8 mouse cellular contexts compared by ENCODE assay signal in the genomic region with DNA sequence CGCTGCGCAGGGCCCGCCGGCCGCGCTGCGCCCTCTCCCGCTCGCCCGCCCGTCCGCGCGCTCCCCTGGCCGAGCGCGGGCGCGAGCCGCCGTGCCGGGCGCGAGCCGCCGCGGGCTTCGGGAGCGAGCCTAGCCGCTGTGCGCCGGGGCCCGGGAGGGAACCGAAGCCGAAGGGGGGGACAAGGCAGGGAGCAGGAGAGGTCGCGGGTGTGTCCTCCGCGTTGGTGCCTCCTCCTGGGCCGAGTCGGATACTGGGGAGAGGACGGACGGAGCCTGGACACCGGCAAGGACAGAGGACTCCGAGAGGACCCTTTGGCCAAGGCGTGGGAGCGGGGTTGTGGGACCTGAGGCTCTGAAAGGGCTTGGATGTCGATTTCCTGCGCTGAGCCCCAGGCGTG. TPM values are rescaled to one million over a fixed set of nuclear protein-coding genes. Genes with fewer than 3 reads are reported as not detected.
DNase-seq lines count a peak whose midpoint lies in the region; ATAC-seq and TF ChIP-seq lines count a peak whose summit lies in the region.

A gene (minus strand): TSS at position 57 of the 398 bp plus-strand sequence.

- H3K9ac ChIP-seq in kidney, embryonic 16.5 days (replicated peaks; ENCODE audit: low read length), result peak within 1 kb of the TSS; percentile 68
- peak within 1 kb of the TSS; percentile 63 for H3K9ac ChIP-seq in forebrain, embryonic 11.5 days (ENCODE audit: low read length)
- peak within 1 kb of the TSS; percentile 54 for H3K9ac ChIP-seq in intestine, embryonic 15.5 days
- H3K9ac ChIP-seq in liver, embryonic 13.5 days, result no peak within 1 kb of the TSS

- peaks cover 52% of the 10 kb centered on the region for H3K27me3 ChIP-seq in kidney, embryonic 16.5 days (ENCODE audit: insufficient read depth, low read length)
- H3K27me3 ChIP-seq in forebrain, embryonic 11.5 days (ENCODE audit: control insufficient read depth, insufficient read depth, low read length), result peaks cover 38% of the 10 kb centered on the region
- peaks cover 39% of the 10 kb centered on the region for H3K27me3 ChIP-seq in intestine, embryonic 15.5 days (replicated peaks)
- H3K27me3 ChIP-seq in liver, embryonic 13.5 days, result peaks cover 54% of the 10 kb centered on the region

- TF ChIP-seq CTCF in bone marrow, adult 2 months (IDR thresholded peaks at IDR 0.05; ENCODE audit: control insufficient read depth, insufficient read depth, low read length), result no peak

- H3K36me3 ChIP-seq in kidney, embryonic 16.5 days (ENCODE audit: insufficient read depth, low read length), result no peaks in the 10 kb centered on the region
- H3K36me3 ChIP-seq in forebrain, embryonic 11.5 days (ENCODE audit: control insufficient read depth, insufficient read depth, low read length), result no peaks in the 10 kb centered on the region
- H3K36me3 ChIP-seq in intestine, embryonic 15.5 days, result no peaks in the 10 kb centered on the region
- H3K36me3 ChIP-seq in liver, embryonic 13.5 days, result no peaks in the 10 kb centered on the region

- H3K4me1 ChIP-seq in kidney, embryonic 16.5 days (ENCODE audit: insufficient read depth, low read length), result 0 out of 2 replicates have a peak, but pooled peaks cover 6% of the 10 kb centered on the region
- no peaks in the 10 kb centered on the region for H3K4me1 ChIP-seq in bone marrow, adult 2 months (ENCODE audit: control insufficient read depth, insufficient read depth, low read length)
- H3K4me1 ChIP-seq in forebrain, embryonic 11.5 days (replicated peaks; ENCODE audit: control insufficient read depth, insufficient read depth, low read length), result peaks cover 3% of the 10 kb centered on the region; the same call in 1 of the 2 replicates
- H3K4me1 ChIP-seq in intestine, embryonic 15.5 days (replicated peaks), result 0 out of 2 replicates have a peak, but pooled peaks cover 7% of the 10 kb centered on the region
- no peaks in the 10 kb centered on the region for H3K4me1 ChIP-seq in liver, embryonic 13.5 days (replicated peaks)

- H3K27ac ChIP-seq in kidney, embryonic 16.5 days (ENCODE audit: low read length), result no peak within 1 kb of the TSS
- H3K27ac ChIP-seq in bone marrow, adult 2 months (ENCODE audit: control insufficient read depth, insufficient read depth, low read depth, low read length, poor library complexity), result no peak within 1 kb of the TSS
- 0 out of 2 replicates have a peak within 1 kb of the TSS, but pooled peaks have one; percentile 4 for H3K27ac ChIP-seq in forebrain, embryonic 11.5 days (ENCODE audit: low read depth, low read length)
- H3K27ac ChIP-seq in intestine, embryonic 15.5 days, result no peak within 1 kb of the TSS
- no peak within 1 kb of the TSS for H3K27ac ChIP-seq in liver, embryonic 13.5 days

- no peak for TF ChIP-seq POLR2A in bone marrow, adult 2 months (IDR thresholded peaks at IDR 0.05; ENCODE audit: borderline replicate concordance, control insufficient read depth, low read depth, low read length)

- peak within 1 kb of the TSS; percentile 100 for H3K4me2 ChIP-seq in kidney, embryonic 16.5 days (replicated peaks; ENCODE audit: low read depth, low read length)
- peak within 1 kb of the TSS; percentile 98 for H3K4me2 ChIP-seq in forebrain, embryonic 11.5 days (ENCODE audit: low read depth, low read length, severe bottlenecking)
- H3K4me2 ChIP-seq in intestine, embryonic 15.5 days (replicated peaks), result peak within 1 kb of the TSS; percentile 99
- H3K4me2 ChIP-seq in liver, embryonic 13.5 days, result peak within 1 kb of the TSS; percentile 59

- peak within 1 kb of the TSS; percentile 66 for H3K4me3 ChIP-seq in kidney, embryonic 16.5 days (ENCODE audit: low read length)
- H3K4me3 ChIP-seq in bone marrow, adult 2 months (replicated peaks; ENCODE audit: control insufficient read depth, low read depth, low read length), result peak within 1 kb of the TSS; percentile 2
- peak within 1 kb of the TSS; percentile 60 for H3K4me3 ChIP-seq in forebrain, embryonic 11.5 days (ENCODE audit: low read depth, low read length)
- H3K4me3 ChIP-seq in intestine, embryonic 15.5 days (replicated peaks), result peak within 1 kb of the TSS; percentile 63
- peak within 1 kb of the TSS; percentile 44 for H3K4me3 ChIP-seq in liver, embryonic 13.5 days (replicated peaks)

- H3K9me3 ChIP-seq in kidney, embryonic 16.5 days (ENCODE audit: low read length), result no peaks in the 10 kb centered on the region
- no peaks in the 10 kb centered on the region for H3K9me3 ChIP-seq in forebrain, embryonic 11.5 days (ENCODE audit: control insufficient read depth, low read length)
- H3K9me3 ChIP-seq in intestine, embryonic 15.5 days, result no peaks in the 10 kb centered on the region
- no peaks in the 10 kb centered on the region for H3K9me3 ChIP-seq in liver, embryonic 13.5 days (replicated peaks)

- WGBS in kidney, embryonic 16.5 days, result under 1% methylated on average over 31 of the region's 50 CpGs
- WGBS in bone marrow, adult 2 months, result 7% methylated on average over 50 of the region's 50 CpGs
- WGBS in forebrain, embryonic 11.5 days, result under 1% methylated on average over 49 of the region's 50 CpGs
- WGBS in intestine, embryonic 15.5 days, result under 1% methylated on average over 38 of the region's 50 CpGs
- WGBS in liver, embryonic 13.5 days (ENCODE audit: insufficient replicate concordance), result 1% methylated on average over 24 of the region's 50 CpGs

- peak; percentile 84 for ATAC-seq in kidney, embryonic 16.5 days (ENCODE audit: low FRiP score, low TSS enrichment)
- peak; percentile 88 for ATAC-seq in forebrain, embryonic 11.5 days (replicated peaks; ENCODE audit: low FRiP score)
- peak; percentile 85 for ATAC-seq in intestine, embryonic 15.5 days
- ATAC-seq in liver, embryonic 13.5 days (ENCODE audit: low read depth), result no peak

- no peak for DNase-seq in kidney, postnatal 25 days
- DNase-seq in forebrain, embryonic 11.5 days (ENCODE audit: low spot score), result peak; percentile 77
- DNase-seq in liver, embryonic 13.5 days, result no peak
- peak; percentile 65 for DNase-seq in retina, postnatal 1 day
- DNase-seq in spleen, postnatal 10 days (ENCODE audit: low spot score in 2 of 2), result no peak

RNA-seq across cellular contexts. Expression of the gene that starts here (rescaled TPM):
- 0.20 and 0.30 TPM in 2 replicates for polyA plus RNA-seq in kidney, embryonic 16.5 days (2015; fragmentation: Nextera tagmentation; extraction: Ambion mirVana)
- polyA plus RNA-seq in bone marrow, adult 2 months (2011; ENCODE audit: insufficient read depth, insufficient read length, low replicate concordance, missing spikeins), result not detected in 2 replicates
- 2.7 and 4.0 TPM in 2 replicates for polyA plus RNA-seq in forebrain, embryonic 11.5 days (2014; fragmentation: Nextera tagmentation; extraction: Ambion mirVana)
- 1.4 TPM in 2 replicates for polyA plus RNA-seq in intestine, embryonic 15.5 days (2015; fragmentation: Nextera tagmentation; extraction: Ambion mirVana)
- not detected in 2 replicates for polyA plus RNA-seq in liver, embryonic 13.5 days (2015; fragmentation: Nextera tagmentation; extraction: Ambion mirVana)

Comparison
In these comparisons a context has a peak if more than half of its experiments do, and no peak if none do; other contexts are left out.
1. Peak in ATAC-seq, H3K4me3 ChIP-seq, H3K9ac ChIP-seq and H3K4me2 ChIP-seq in kidney, embryonic 16.5 days; RNA of the gene not detected or under 1 TPM.
2. H3K4me3 ChIP-seq: peak in every context shown above with its lines; median percentile 66 in kidney, embryonic 16.5 days; 63 in intestine, embryonic 15.5 days; 60 in forebrain, embryonic 11.5 days; 44 in liver, embryonic 13.5 days; 2 in bone marrow, adult 2 months.
3. DNase-seq: peak in forebrain, embryonic 11.5 days (single experiment) and retina, postnatal 1 day (single experiment); none in kidney, postnatal 25 days (0 of 2), liver, embryonic 13.5 days (single experiment) and spleen, postnatal 10 days (0 of 2).
4. Peak in every context shown above with its lines, with median percentiles within 50 percentile points of each other: H3K4me2 ChIP-seq.